Mouse (Mus musculus) hindbrain, embryonic 15.5 days (tissue): ENCODE measurements around the gene Sh3bp4. TPM values are rescaled to one million over a fixed set of nuclear protein-coding genes. Genes with fewer than 3 reads are reported as not detected.

ENCODE experiments used
- ATAC-seq: fragments of 200-750 bp; cut with Nextera tagmentation; 2 replicates; pipeline ENCODE4 v1.8.0; 2017; ENCODE audit warnings: low read depth, moderate number of reproducible peaks, moderate TSS enrichment; ENCODE audit not compliant: low FRiP score
- H3K27ac ChIP-seq: fragments of 300-500 bp; sonication (generic); replicated peaks from 2 replicates; pipeline ENCODE4 v1.5.1; 2015; ENCODE audit warnings: mild to moderate bottlenecking, inconsistent platforms
- H3K27me3 ChIP-seq: fragments of 300-500 bp; sonication (generic); 2 replicates; pipeline ENCODE4 v1.6.1; 2015; ENCODE audit warnings: control low read depth, inconsistent platforms
- H3K36me3 ChIP-seq: fragments of 300-500 bp; sonication (generic); 2 replicates; pipeline ENCODE4 v1.6.1; 2015; ENCODE audit warnings: control low read depth, inconsistent platforms
- H3K4me1 ChIP-seq: fragments of 300-500 bp; sonication (generic); replicated peaks from 2 replicates; pipeline ENCODE4 v1.6.1; 2015; ENCODE audit warnings: control low read depth, inconsistent platforms
- H3K4me2 ChIP-seq: fragments of 300-500 bp; sonication (generic); 2 replicates; pipeline ENCODE4 v1.6.1; 2015; ENCODE audit warnings: moderate library complexity, mild to moderate bottlenecking, inconsistent platforms
- H3K4me3 ChIP-seq: fragments of 300-500 bp; sonication (generic); 2 replicates; pipeline ENCODE4 v1.5.1; 2015; ENCODE audit warnings: mild to moderate bottlenecking, inconsistent platforms
- H3K9ac ChIP-seq: fragments of 300-500 bp; sonication (generic); 2 replicates; pipeline ENCODE4 v1.6.1; 2015; ENCODE audit warnings: inconsistent platforms
- H3K9me3 ChIP-seq: fragments of 300-500 bp; sonication (generic); 2 replicates; pipeline ENCODE4 v1.6.1; 2016; ENCODE audit warnings: control low read depth, inconsistent platforms
- WGBS: fragments of 180-500 bp; shearing (Covaris S2); methylation state at CpG from one replicate; pipeline ENCODE4 v1.1.7; 2015; 5-methylcytosine and 5-hydroxymethylcytosine counted together
- polyA plus RNA-seq: library from polyadenylated mRNA; unstranded; fragments of >200 nt; fragmentation: Nextera tagmentation; extraction: Ambion mirVana; gene quantifications from 2 replicates; pipeline ENCODE4 v1.2.1, GENCODE M21; 2015

Gene Sh3bp4
- polyA plus RNA-seq, 1 experiment from 2014 or later = 16.2 TPM

GRCm38 (mm10) chr1:89183261-89183831 lies 113.1 kb downstream of the Sh3bp4 start:
- peaks cover 20% of the 10 kb centered on the region for H3K4me1 ChIP-seq
- no peaks in the 10 kb centered on the region for H3K36me3 ChIP-seq
- H3K9me3 ChIP-seq = no peaks in the 10 kb centered on the region
- no peaks in the 10 kb centered on the region for H3K27me3 ChIP-seq
- WGBS = 4% methylated on average over 9 of the region's 9 CpGs
- peak overlapping the region; percentile 31; the same call in 1 of the 2 replicates for H3K27ac ChIP-seq
- no peak overlapping the region for H3K9ac ChIP-seq
- no peak overlapping the region for H3K4me3 ChIP-seq
- peak; percentile 72 for ATAC-seq
- H3K4me2 ChIP-seq = peak overlapping the region; percentile 43

DNA sequence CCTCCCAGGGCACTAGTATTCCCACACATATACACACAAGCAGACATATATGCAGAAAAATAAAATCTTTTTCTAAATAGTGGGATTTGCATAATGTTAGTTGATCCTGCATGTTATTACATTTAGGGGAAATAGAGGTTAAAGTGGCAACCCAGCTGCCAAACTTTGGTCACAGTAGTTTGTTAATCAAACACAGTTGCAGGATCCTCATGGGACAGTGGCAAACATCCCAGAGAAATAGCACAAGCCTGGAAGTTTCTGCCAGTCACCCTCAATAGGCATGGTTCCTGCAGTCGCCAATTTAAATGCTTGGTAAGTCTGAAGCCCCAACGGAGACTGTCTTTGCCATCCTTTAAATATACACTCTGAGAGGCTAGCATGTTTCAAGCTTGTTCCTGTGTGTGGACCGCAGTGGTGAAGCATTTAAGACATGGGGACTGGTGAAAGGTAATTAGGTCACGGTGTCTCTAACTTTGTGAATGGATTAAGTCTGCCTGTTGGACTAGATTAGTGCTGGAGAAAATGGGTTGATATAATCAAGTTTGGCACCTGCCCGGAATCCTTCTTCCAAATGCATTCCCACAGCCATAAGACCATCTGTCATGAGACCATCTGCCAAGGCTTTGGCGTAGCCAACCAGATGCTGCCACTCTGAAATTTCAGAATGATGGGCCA lies 114.0 kb downstream of the Sh3bp4 start:
- Histone ChIP-seq H3K4me1 (peaks cover 20% of the 10 kb centered on the region), H3K9ac (no peak overlapping the region), H3K27ac (peak overlapping the region; percentile 31; the same call in 1 of the 2 replicates), H3K27me3 (no peaks in the 10 kb centered on the region), H3K9me3 (no peaks in the 10 kb centered on the region), H3K36me3 (no peaks in the 10 kb centered on the region), H3K4me3 (no peak overlapping the region), H3K4me2 (no peak overlapping the region)
- WGBS = 60% methylated on average over 6 of the region's 6 CpGs
- no peak for ATAC-seq

DNA sequence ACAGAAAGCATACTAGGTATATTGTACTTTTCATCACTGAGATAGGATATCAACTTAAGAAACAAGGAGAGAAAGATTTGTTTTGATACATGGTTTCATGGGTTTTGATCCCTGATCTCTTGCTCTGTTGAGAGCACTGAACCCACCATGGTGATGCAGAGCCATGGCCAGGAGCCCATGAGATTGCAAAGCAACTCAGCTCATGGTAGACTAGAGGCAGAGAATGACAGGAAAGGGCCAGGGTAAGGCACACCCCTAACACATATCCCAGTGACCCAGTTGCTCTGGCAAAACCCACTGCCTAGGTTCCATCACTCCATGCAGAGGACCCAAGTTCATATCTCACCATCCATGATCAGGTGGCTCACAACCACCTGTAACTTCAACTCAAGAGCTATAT lies 114.6 kb downstream of the Sh3bp4 start:
- Histone ChIP-seq H3K4me1 (peaks cover 22% of the 10 kb centered on the region), H3K27ac (no peak overlapping the region), H3K4me2 (no peak overlapping the region), H3K36me3 (no peaks in the 10 kb centered on the region), H3K27me3 (no peaks in the 10 kb centered on the region), H3K4me3 (no peak overlapping the region), H3K9ac (no peak overlapping the region), H3K9me3 (no peaks in the 10 kb centered on the region)
- ATAC-seq = no peak

DNA sequence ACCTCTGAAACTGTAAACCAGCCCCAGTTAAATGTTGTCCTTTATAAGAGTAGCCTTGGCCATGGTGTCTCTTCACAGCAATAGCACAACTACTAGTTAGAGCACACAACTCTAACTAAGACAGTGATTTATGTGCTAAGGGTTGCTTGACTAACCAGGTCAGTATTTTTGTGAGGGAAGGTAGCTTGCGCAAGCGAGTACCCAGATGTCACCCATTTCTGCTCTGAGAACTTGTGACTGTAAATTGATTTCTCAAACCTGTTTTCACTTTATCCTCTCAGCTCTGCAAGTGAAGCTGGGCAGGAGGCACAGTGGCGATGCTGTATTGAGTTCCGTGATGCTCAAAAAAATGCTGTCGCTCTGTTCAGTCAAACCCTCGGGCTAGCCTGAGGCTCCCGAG lies 117.2 kb downstream of the Sh3bp4 start:
- no peaks in the 10 kb centered on the region for H3K36me3 ChIP-seq
- no peaks in the 10 kb centered on the region for H3K27me3 ChIP-seq
- no peaks in the 10 kb centered on the region for H3K9me3 ChIP-seq
- no peak overlapping the region for H3K4me3 ChIP-seq
- no peak overlapping the region for H3K4me2 ChIP-seq
- ATAC-seq = no peak
- H3K9ac ChIP-seq = no peak overlapping the region
- peaks cover 29% of the 10 kb centered on the region for H3K4me1 ChIP-seq
- WGBS = 88% methylated on average over 7 of the region's 7 CpGs
- no peak overlapping the region for H3K27ac ChIP-seq

DNA sequence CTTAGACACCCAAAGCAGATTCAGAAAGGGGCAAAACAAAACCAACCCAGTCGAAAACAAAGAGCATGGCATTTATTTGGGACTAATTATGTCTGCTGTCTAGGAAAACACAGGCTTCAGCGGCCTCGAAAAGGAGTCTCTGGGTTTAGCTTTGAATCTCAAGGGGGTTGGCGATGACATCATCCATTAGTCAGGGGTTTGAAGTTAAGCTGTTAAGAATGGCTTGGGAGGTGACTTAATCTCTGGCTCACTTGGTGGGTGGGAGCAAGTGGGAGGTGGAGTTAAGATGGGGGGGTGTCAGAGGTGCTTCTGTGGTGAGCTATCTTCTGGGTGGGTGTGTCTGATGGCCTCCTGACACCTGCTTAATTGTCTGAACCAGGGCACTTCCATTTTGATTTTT lies 117.9 kb downstream of the Sh3bp4 start:
- Histone ChIP-seq H3K4me1 (peaks cover 22% of the 10 kb centered on the region), H3K4me3 (no peak overlapping the region), H3K9ac (no peak overlapping the region), H3K27ac (no peak overlapping the region), H3K4me2 (no peak overlapping the region), H3K9me3 (no peaks in the 10 kb centered on the region), H3K36me3 (no peaks in the 10 kb centered on the region), H3K27me3 (no peaks in the 10 kb centered on the region)
- WGBS = 45% methylated on average over 4 of the region's 4 CpGs
- no peak for ATAC-seq

DNA sequence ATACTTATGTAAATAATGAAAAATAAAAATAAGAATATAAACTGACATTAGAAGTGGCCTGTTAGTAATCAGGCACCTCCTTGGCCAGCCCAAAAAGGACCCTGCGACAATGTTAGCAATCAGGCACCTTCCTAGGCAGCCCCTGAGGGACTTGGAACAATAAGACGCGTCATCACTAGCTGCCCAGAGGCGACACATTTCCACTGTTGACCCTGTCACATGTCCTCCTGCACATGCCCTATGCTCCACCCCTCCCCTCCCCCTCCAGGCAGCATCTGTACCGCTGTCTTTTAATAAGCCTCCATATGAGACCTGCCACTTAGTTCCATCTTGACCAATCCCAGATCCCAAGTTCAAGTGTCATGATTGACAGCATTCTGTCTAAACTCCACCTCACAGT lies 119.0 kb downstream of the Sh3bp4 start:
- Histone ChIP-seq H3K9ac (no peak overlapping the region), H3K27me3 (no peaks in the 10 kb centered on the region), H3K36me3 (no peaks in the 10 kb centered on the region), H3K27ac (no peak overlapping the region), H3K9me3 (no peaks in the 10 kb centered on the region), H3K4me2 (no peak overlapping the region), H3K4me1 (peaks cover 11% of the 10 kb centered on the region), H3K4me3 (no peak overlapping the region)
- no peak for ATAC-seq
- WGBS = 55% methylated on average over 5 of the region's 5 CpGs

DNA sequence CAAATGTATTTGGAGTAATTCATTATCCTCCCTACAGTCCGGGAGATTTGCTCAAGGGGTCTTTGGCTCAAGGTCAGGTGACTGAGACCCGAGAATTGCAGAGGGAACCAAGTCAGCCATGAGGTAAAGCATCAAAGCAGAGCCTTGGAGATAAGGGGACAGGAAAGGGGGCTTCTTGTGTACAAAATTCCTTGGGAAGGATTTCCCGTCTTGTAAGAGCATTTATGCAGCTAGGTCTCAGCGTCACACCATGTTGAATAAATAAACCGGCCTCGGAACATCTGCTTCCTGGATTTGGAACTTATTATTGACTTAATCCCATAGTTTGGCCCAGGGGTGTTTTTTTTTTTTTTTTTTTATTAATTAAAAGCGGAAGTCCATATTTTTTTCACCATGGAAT lies 120.4 kb downstream of the Sh3bp4 start:
- Histone ChIP-seq H3K4me2 (no peak overlapping the region), H3K4me3 (no peak overlapping the region), H3K36me3 (no peaks in the 10 kb centered on the region), H3K9ac (no peak overlapping the region), H3K4me1 (peaks cover 9% of the 10 kb centered on the region), H3K27me3 (no peaks in the 10 kb centered on the region), H3K9me3 (no peaks in the 10 kb centered on the region), H3K27ac (peak overlapping the region; percentile 71)
- no peak for ATAC-seq
- 51% methylated on average over 7 of the region's 7 CpGs for WGBS

DNA sequence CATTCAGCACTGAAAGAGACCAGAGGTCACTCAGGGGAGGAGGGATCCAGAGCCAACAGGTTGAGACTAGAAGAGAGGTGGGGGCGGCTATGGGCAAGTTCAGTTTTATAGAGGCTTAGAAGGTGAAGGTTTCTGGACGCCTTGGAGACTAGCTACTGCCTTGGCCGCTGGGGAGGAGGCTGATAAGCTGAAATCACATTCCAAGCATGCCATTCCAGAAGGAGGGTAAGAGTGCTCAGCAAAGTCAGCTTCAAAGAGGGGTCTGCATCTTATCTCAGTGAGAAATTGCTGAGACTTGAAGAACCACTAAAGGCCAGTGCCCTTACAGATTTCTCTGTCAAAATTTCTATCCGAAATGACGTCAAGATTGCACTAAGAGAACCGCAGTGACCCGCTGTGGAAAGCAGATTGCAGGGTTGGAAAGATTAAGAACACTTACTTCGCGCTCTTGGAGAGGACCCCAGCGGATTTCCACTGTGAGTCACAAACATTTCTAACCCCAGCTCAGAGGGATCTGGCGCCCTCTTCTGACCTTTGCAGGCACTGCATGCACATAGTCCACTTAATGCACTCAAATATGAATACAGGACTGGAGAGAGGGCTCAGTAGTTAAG lies 121.0 kb downstream of the Sh3bp4 start:
- no peaks in the 10 kb centered on the region for H3K9me3 ChIP-seq
- no peaks in the 10 kb centered on the region for H3K27me3 ChIP-seq
- no peaks in the 10 kb centered on the region for H3K36me3 ChIP-seq
- H3K4me3 ChIP-seq = no peak overlapping the region
- no peak for ATAC-seq
- WGBS = 27% methylated on average over 11 of the region's 11 CpGs
- H3K4me1 ChIP-seq = peaks cover 9% of the 10 kb centered on the region
- H3K4me2 ChIP-seq = no peak overlapping the region
- H3K9ac ChIP-seq = no peak overlapping the region
- H3K27ac ChIP-seq = peak overlapping the region; percentile 15; the same call in 1 of the 2 replicates

GRCm38 (mm10) chr1:89192536-89193220 lies 122.5 kb downstream of the Sh3bp4 start:
- Histone ChIP-seq H3K36me3 (no peaks in the 10 kb centered on the region), H3K9me3 (no peaks in the 10 kb centered on the region), H3K27me3 (no peaks in the 10 kb centered on the region), H3K27ac (no peak overlapping the region), H3K4me3 (no peak overlapping the region), H3K4me1 (peaks cover 9% of the 10 kb centered on the region), H3K4me2 (no peak overlapping the region), H3K9ac (no peak overlapping the region)
- ATAC-seq = no peak
- 73% methylated on average over 11 of the region's 11 CpGs for WGBS

GRCm38 (mm10) chr1:89193576-89193975 lies 123.4 kb downstream of the Sh3bp4 start:
- ATAC-seq = no peak
- H3K9me3 ChIP-seq = no peaks in the 10 kb centered on the region
- WGBS = 76% methylated on average over 7 of the region's 7 CpGs
- H3K4me2 ChIP-seq = no peak overlapping the region
- no peak overlapping the region for H3K4me3 ChIP-seq
- no peak overlapping the region for H3K9ac ChIP-seq
- peaks cover 9% of the 10 kb centered on the region for H3K4me1 ChIP-seq
- no peaks in the 10 kb centered on the region for H3K27me3 ChIP-seq
- H3K27ac ChIP-seq = no peak overlapping the region
- no peaks in the 10 kb centered on the region for H3K36me3 ChIP-seq

GRCm38 (mm10) chr1:89195827-89196712 lies 125.9 kb downstream of the Sh3bp4 start:
- H3K27ac ChIP-seq = no peak overlapping the region
- H3K9me3 ChIP-seq = no peaks in the 10 kb centered on the region
- no peak overlapping the region for H3K9ac ChIP-seq
- H3K4me2 ChIP-seq = no peak overlapping the region
- 51% methylated on average over 12 of the region's 12 CpGs for WGBS
- H3K27me3 ChIP-seq = no peaks in the 10 kb centered on the region
- no peak overlapping the region for H3K4me3 ChIP-seq
- H3K36me3 ChIP-seq = no peaks in the 10 kb centered on the region
- peak; percentile 84 for ATAC-seq
- no peaks in the 10 kb centered on the region for H3K4me1 ChIP-seq
